Mouse (Mus musculus) effector memory CD4-positive, alpha-beta T cell, adult 5 months (primary cell): Measurements from ENCODE around the gene Slc44a1. TPM values are rescaled to one million over a fixed set of nuclear protein-coding genes. Genes with fewer than 3 reads are reported as not detected.

Source experiments
- polyA plus RNA-seq: library from polyadenylated mRNA; unstranded; fragments of 100-300 nt; shearing (Covaris generic); gene quantifications from one replicate; pipeline ENCODE4 v1.2.1, GENCODE M21; 2017

The Slc44a1 gene
- 16.6 TPM for polyA plus RNA-seq

DNA sequence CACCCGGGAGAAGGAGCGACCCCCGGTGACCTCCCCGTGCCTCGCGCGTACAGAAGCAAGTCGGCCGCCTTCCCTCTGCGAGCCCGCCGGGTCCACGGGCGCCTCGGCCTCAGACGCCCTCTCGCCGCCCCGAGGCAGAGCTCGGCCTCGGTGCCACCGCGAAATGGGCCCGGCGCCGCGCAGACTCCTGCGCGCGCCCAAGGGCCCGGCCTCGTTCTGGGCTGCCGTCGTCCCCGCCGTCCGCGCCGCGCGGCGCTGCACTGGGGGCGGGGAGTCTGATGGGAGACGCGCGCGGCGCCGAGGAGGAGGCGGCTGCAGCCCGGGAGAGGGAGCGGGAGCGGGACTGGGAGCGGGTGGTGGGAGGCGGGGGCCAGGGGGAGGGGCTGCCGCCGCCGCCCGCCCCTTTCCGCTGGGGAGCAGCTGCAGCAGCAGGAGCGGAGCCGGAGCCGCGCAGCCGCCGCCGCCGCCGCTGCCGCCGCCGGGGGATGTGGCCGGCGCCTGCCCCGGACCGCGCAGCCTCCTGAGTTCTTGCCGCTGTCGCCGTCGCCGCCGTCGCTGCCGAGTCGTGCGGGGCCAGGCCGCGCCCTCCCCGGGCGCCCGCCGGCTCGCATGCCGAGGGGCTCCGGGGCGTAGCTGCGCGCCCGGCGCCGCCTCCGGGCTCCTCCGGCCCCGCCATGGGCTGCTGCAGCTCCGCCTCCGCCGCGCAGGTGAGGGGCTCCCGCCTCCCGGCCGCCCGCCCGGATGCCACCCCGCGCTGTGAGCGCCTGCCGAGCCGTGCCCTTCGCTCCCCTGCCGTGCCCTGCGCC, at the start of gene Slc44a1:
Slc44a1 (plus strand) TSS at position 404 of the 806 bp plus-strand sequence.

DNA sequence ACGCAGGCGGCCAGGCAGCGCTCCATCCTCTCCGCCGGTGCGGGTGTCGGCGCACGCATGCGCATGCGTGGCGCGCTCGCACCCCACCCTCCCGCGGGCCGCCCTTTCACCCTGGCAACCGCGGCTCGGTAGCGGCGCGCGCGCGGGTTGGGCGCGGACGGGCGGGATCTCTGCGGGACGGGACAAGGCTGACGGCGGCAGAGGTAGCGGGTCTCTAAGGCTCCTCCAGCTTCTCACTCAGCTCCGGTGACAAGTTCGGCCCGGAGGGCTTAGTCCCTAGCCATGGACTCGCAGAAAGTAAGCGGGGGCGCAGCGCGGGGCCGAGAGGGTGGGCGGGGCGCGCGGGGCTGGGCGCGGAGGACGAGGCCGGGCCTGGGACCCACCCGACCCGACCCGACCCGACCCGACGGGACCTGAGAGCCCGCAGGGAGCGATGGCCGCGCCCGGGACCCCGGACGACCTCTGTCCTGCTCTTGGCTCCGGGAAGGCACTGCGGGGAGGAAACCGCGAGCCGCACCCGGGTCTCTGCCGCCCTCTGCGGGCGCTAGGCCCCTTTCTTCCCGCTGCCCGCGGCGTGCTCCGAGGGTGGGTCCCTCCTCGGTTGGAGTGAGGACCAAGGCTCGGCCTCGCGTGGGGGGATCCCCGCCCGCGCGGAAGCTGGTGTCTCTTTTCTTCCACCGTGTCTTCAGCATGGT, 191.2 kb downstream of the Slc44a1 start, which contains the start of gene Fsd1l:
Fsd1l (plus strand) TSS at position 156 of the 695 bp plus-strand sequence.

Other genes with a start within 250 kb of the Slc44a1 start
- gene Fsd1l, start 191.1 kb downstream of the Slc44a1 start, polyA plus RNA-seq = 0.76 TPM